Mouse (Mus musculus) frontal cortex, postnatal 14 days (tissue): ENCODE measurements around the gene Umad1.

ENCODE experiments used
- DNase-seq, 2 experiments: peaks; one replicate each; pipeline ENCODE4 v3.0.0; 2022; ENCODE audit warnings: low spot score in 2 of 2

Umad1 gene

DNA sequence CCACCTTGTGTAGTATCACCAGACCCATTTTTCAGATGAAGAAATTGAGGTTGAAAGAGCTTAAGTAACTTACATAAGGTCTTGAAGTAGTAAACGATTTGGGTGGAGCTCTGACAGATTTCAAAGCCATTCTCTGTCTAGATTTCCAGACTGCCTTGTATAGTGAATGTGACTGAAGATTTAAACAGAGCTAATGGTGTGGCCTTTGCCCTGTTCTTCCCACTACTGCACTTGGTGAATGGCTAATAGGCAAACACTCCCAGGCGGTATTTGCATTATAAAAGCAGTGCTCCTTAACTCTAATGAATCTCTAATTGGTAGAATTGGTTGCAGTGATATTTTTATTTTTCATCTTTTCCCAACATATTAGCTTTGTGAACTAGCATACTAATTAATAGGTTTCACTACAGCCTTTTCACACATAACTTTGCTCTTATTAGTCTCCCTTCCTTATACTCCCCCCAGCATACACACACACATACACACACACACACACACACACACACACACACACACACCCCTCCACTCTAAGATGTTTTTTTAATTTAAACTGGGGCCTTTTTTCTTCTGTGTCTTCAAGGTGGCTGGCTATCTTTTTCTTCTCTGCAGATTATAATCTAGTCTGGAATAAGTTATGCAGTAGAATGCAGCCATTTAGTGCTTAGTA, 109.2 kb downstream of the Umad1 start:
- DNase-seq: no peak

- DNase-seq: no peak
These were observed 111.5 kb downstream of the Umad1 start for GRCm38 (mm10) chr6:8370624-8371023.

DNA sequence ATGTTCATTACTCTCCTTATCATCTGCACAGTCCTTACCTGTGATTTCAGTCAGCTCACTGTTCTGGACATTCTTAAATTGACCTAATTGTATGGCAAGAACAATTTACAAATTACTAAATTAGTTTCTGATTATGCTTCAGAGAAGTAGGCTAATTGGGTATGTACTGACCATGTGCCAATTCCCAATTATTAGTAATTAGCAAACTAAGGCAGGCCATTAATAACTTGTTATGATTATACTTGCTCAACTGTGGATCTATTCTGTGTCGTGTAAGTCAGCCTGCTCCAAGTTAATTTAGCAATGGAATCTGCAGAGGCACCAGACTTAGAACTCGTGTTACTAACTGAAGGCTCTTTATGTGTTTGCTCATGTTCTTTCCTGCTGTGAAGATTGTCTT, 114.0 kb downstream of the Umad1 start:
- no peak for DNase-seq

DNA sequence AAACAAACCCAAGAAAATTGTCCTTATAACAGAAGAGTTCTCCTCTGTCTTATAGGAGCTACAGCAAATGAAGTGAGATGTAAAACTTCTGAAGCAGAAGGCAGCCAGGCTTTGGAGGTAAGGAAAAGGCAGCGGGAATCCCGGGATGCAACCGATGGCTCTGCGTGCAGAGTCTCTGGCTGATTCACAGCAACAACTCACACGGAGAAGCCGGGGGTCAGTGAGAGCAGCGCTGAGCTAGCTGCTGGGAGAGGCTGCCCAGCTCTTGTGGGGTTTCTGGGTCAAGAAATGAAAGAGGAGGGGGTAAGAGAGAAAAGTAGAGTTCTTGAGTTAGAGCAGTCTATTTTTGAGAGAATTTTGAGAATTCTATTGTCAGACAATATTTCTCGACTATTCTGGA, 114.8 kb downstream of the Umad1 start:
- DNase-seq: no peak

GRCm38 (mm10) chr6:8374290-8374689, 115.2 kb downstream of the Umad1 start:
- no peak for DNase-seq

DNA sequence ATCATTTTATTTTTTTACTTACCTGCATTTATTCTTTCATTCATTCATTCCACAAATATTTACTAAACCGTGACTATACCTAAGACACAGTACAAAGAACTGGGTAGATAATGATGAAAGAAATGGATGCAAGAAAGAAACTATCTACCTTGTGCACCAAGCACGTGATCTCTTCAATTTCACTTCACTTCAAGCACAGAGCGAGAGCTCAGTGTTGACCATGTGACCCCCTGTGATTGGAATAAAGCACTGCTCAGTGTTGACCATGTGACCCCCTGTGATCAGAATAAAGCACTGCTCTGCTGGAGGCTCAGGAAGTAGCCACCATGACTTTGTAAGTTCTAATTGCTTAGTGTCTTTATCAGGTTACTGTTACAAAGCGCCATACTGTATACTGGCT, 115.6 kb downstream of the Umad1 start:
- no peak for DNase-seq

GRCm38 (mm10) chr6:8376351-8376750, 117.3 kb downstream of the Umad1 start:
- no peak for DNase-seq

- DNase-seq: no peak
These were observed 118.6 kb downstream of the Umad1 start for GRCm38 (mm10) chr6:8377667-8378066.

- DNase-seq: no peak
These were observed 130.2 kb downstream of the Umad1 start for GRCm38 (mm10) chr6:8389307-8389706.

- no peak for DNase-seq
These were observed 131.2 kb downstream of the Umad1 start for GRCm38 (mm10) chr6:8390296-8390695.

DNA sequence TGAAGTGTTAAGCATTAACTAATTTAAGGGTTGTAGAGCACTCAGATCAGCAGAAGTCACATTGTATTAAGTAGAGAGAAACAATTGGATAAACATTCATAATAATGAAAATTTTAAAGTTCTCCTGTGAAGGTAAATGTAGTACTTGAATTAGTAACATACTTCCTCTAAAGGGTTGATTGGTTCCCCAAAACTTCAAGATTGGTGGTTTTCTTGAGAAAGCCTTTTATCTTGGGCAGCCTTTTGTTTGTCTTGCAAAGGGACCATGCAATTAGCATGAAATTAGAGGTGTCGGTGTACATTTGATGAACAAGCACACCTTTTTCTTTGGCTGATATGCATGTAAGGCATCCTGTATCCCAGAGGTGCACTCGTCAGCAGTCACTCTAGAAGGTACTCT, 131.8 kb downstream of the Umad1 start:
- DNase-seq: no peak

- DNase-seq: no peak
These were observed 133.9 kb downstream of the Umad1 start for GRCm38 (mm10) chr6:8393029-8393428.

DNA sequence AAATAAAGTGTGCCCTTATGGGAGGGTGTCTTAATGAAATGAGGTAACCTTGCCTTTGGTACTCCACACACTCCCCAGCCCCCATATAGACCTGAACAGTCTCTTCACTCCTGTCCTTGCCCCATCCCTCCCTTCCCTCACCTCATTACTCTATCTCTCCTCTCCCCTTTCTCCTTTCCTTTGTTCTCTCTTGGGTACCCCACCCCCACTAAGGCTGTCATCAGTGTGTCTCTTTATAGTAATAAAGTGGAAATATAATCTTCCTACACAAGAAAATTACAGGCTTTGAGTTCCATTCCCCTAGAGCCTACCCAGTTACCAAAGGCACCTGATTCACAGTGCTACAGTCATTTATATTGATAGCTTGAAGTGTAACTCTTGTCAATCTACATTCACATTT, 135.0 kb downstream of the Umad1 start:
- DNase-seq: no peak

DNA sequence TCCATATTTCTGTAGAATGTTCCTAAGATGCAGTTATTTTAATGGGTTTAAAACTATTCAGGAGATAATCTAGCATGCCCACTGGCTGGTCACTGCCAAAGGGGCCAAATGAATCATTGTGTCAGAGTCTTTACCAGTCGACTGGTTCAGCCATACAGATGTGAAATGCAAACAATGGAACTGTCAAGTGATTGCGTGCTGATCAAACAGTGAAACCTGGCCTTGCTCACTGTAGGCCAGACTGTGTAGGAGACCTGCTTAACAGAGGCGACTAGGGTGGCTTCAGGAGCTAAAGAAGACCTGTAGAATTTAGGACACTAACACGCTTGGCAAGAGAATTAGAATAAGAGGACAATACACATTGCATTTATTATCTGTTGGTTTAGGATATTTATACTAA, 136.0 kb downstream of the Umad1 start:
- DNase-seq: no peak

GRCm38 (mm10) chr6:8397252-8397651, 138.2 kb downstream of the Umad1 start:
- no peak for DNase-seq

GRCm38 (mm10) chr6:8399710-8400109, 140.6 kb downstream of the Umad1 start:
- no peak for DNase-seq

DNA sequence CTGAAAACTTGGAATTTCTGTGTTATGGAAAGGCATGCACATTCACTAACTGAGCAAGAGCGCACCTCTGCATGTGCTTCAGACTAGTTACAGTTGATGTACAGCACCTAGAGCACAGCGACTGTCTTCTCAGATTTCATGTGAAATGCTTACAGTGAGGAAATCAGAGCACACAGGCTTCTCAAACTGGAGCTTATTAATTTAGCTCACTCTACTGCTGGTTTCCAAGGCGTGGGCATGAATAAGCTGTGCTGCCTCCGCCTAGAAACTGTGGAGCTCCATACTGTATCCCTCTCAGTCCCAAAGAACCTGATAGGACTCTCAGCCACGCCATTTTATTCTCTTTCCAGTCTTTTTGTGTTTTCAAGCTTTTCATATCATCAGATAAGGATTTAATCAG, 144.0 kb downstream of the Umad1 start:
- DNase-seq: no peak

GRCm38 (mm10) chr6:8405844-8406243, 146.8 kb downstream of the Umad1 start:
- no peak for DNase-seq

- DNase-seq: no peak
These were observed 149.2 kb downstream of the Umad1 start for GRCm38 (mm10) chr6:8408332-8408731.

DNA sequence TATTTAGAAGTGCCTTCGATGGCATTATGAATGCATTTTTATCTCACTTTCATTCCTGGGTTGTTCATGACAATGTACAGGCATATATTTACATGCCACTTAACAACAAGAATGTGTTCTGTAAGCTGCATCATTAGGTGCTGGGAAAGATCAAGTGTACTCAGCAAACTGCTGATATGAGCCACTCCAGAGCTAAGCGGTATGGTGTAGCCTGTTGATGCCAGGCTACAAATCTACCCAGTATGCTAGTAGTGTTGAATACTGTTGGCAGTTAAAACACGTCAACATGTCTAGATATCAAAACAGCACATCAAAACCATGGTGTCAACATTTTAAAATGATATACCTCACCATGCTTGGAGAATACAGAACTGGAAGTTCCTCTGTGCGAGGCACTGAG, 150.8 kb downstream of the Umad1 start:
- DNase-seq: no peak

DNA sequence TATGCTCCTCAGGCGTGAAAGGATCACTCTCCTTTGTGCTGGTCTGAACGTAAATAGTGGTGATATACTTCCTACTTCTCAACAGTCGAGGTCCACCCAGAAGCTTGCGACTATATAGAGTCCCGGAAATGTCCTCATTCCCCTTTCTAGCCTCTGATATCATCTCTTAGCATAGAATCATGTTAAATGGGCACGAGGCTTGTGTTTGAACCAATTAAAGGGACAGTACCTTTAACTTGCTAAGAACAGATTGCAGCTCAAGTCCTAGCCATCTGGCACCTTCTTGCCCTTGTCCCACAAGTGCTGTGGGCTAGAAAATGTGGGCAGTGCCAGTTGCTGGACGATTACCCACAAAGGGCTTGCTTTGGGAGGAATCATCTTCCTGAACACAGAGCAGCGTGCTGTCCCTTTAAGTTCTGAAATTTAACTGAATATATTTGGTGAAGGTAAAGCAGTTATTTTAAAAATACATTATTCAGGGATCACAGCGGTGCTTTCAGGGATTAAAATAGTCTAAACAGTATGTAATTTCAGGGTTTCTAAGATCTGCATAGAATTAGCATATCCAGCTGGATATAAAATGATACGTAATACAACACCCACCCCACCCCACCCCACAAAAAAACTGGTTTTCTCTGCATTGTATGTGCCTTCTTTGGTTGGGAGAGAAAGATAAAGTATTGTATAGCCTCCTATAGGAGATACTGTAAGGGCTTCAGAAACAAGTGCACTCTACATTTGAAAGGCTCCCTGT, 153.9 kb downstream of the Umad1 start:
- DNase-seq: no peak

DNA sequence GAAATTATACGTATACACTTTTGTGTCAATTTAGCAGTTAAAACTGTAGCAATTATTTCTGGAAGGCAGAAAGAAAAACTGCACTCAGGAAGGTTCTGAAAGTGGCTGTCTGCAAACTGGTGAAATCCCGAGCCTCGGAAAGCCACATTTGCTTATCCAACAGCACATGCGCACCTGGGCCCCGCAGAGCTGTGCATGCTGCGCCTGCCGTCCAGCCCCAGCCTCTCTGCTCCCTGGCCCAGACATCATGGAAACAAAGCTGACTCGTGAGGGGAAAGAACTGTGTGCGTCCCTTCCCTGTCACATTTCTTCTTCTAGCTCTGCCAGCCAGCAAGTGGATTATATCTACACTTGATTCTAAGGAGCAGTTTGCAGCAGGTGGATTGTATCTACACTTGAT, 154.9 kb downstream of the Umad1 start:
- no peak for DNase-seq

DNA sequence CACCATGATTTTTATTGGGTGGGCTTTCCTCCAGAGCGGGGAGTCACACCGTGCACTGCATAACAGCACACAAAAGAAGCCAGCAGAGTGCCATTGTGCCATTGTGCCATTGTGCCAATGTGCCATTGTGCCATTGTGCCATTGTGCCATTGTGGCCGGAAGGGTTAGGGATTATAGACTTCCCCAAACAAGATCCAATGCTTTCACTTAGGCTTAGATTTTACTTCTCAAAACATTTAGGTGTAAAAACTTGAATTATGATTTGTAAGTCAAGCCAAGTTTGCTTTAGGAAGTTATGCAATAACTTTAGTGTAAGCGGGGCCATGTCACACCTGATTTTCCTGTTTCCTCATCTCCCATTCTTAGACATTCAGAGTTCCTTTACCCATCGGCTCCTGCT, 156.7 kb downstream of the Umad1 start:
- no peak for DNase-seq
